Mouse (Mus musculus): Measurements from ENCODE around the gene Srp14. TPM values are rescaled to one million over a fixed set of nuclear protein-coding genes. Genes with fewer than 3 reads are reported as not detected.

Srp14 gene
- 197 and 220 TPM in 2 replicates for polyA plus RNA-seq (2015; fragmentation: Nextera tagmentation; extraction: Ambion mirVana)

DNA sequence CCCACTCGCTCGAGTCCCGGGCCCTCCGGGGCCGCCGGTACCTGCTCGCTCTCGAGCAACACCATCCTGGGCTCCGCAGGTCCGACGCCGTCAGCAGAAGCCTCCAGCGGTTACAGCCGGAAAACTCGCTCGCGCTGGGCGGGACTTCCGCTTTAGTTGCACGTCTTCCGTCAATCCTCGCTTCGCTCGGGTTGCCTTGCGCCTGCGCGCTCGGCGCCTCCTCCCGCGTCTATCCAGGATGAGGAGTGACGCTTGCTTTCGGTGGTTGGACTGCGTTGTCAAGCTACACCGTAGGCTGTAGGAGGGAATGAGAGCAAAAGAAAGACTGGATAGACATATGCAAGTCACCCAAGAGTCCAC, at the start of gene Srp14:
Srp14 (minus strand) TSS at position 162 of the 360 bp plus-strand sequence.
- peaks cover 21% of the 10 kb centered on the region for H3K36me3 ChIP-seq (ENCODE audit: control insufficient read depth, insufficient read depth)
- H3K27me3 ChIP-seq (ENCODE audit: control insufficient read depth, insufficient read depth, low read length), result no peaks in the 10 kb centered on the region
- peak; percentile 93 for ATAC-seq (replicated peaks; ENCODE audit: extremely low read depth, insufficient read depth, low FRiP score)
- peak within 1 kb of the TSS; percentile 92 for H3K4me2 ChIP-seq (ENCODE audit: low read depth, low read length)
- H3K9me3 ChIP-seq (replicated peaks; ENCODE audit: control insufficient read depth, low read length), result no peaks in the 10 kb centered on the region
- H3K27ac ChIP-seq (ENCODE audit: low read length), result peak within 1 kb of the TSS; percentile 87
- WGBS, result under 1% methylated on average over 35 of the region's 35 CpGs
- peaks cover 12% of the 10 kb centered on the region for H3K4me1 ChIP-seq (ENCODE audit: control insufficient read depth, insufficient read depth, low read length)
- H3K9ac ChIP-seq (ENCODE audit: low read length), result peak within 1 kb of the TSS; percentile 99
- peak within 1 kb of the TSS; percentile 100 for H3K4me3 ChIP-seq (ENCODE audit: low read length)

DNA sequence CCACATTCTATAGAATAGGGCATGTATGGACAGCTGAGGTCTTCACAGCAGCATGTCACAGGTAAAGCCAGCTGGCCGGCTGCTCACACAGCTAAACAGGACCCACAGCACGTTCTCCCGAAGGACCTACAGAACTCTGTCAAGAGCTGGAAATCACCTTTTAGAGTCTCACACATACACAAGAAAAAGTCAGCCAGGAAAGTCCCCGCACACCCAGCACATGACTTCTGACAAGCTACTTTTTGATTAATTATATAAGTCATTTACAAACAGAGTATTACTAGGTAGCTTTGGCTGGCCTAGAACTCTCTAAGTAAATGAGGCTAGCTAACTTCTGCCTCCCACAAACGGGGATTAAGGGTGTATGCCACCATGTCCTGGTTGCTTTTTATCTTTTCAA, 47.0 kb upstream of the Srp14 start:
- Histone ChIP-seq H3K27ac (ENCODE audit: low read length) (no peak overlapping the region), H3K27me3 (ENCODE audit: control insufficient read depth, insufficient read depth, low read length) (no peaks in the 10 kb centered on the region), H3K4me2 (ENCODE audit: low read depth, low read length) (no peak overlapping the region), H3K4me3 (ENCODE audit: low read length) (no peak overlapping the region), H3K4me1 (ENCODE audit: control insufficient read depth, insufficient read depth, low read length) (peaks cover 36% of the 10 kb centered on the region), H3K9ac (ENCODE audit: low read length) (no peak overlapping the region), H3K36me3 (ENCODE audit: control insufficient read depth, insufficient read depth) (peaks cover under 1% of the 10 kb centered on the region; the same call in 1 of the 2 replicates), H3K9me3 (replicated peaks; ENCODE audit: control insufficient read depth, low read length) (no peaks in the 10 kb centered on the region)
- ATAC-seq (replicated peaks; ENCODE audit: extremely low read depth, insufficient read depth, low FRiP score), result no peak
- WGBS, result 80% methylated on average over 5 of the region's 5 CpGs

DNA sequence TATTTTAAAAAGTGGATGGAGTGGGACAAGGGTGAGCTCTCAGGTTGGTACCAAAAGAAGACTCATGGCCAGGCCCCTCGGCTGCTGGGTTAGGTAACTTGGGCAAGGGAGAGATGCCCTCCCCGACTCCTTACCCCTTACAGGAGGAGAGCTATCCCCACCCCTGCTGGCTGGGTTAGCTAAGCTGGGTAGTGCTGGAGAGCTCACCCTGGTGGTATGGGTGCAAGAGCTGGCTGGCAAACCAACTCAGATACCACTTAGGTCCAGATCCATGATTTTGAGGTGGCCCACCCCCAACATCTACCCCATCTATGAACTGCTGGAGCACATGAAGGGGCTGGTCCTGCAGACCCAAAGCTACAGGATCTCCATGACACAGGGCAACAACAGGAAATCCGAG, 45.3 kb upstream of the Srp14 start:
- WGBS, result 87% methylated on average over 3 of the region's 3 CpGs
- Histone ChIP-seq H3K36me3 (ENCODE audit: control insufficient read depth, insufficient read depth) (no peaks in the 10 kb centered on the region), H3K9ac (ENCODE audit: low read length) (no peak overlapping the region), H3K27me3 (ENCODE audit: control insufficient read depth, insufficient read depth, low read length) (no peaks in the 10 kb centered on the region), H3K4me3 (ENCODE audit: low read length) (no peak overlapping the region), H3K9me3 (replicated peaks; ENCODE audit: control insufficient read depth, low read length) (no peaks in the 10 kb centered on the region), H3K27ac (ENCODE audit: low read length) (no peak overlapping the region), H3K4me1 (ENCODE audit: control insufficient read depth, insufficient read depth, low read length) (peaks cover 38% of the 10 kb centered on the region), H3K4me2 (ENCODE audit: low read depth, low read length) (no peak overlapping the region)
- ATAC-seq (replicated peaks; ENCODE audit: extremely low read depth, insufficient read depth, low FRiP score), result no peak

DNA sequence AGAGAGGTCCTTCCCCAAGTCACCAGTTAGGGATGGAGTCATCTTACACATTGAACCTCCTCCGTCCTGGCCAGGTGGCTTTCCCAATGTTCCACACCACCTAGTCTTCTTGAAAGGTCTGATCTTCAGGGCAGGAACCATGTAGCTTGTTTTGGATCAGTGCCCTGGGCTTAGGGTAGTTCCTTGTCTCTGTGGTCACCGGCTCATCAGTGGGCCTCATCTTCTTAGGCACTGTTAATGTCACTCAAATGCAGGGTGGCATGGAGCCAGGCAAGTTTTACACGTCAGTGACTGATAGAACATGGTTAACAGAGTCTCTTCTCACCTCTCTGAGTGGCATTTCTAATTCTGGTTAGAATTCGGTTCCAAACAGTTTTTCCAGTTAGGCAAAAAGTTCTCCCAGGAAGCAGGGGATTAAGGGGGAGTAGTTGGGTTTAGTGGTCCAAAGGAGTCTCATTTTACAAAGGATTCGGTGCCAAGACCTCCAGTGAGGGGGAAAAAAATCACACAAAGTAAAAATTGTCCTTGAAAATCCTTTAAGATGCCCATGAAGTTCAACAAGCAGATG, 43.7 kb upstream of the Srp14 start:
- Histone ChIP-seq H3K27me3 (ENCODE audit: control insufficient read depth, insufficient read depth, low read length) (no peaks in the 10 kb centered on the region), H3K36me3 (ENCODE audit: control insufficient read depth, insufficient read depth) (no peaks in the 10 kb centered on the region), H3K4me2 (ENCODE audit: low read depth, low read length) (no peak overlapping the region), H3K4me3 (ENCODE audit: low read length) (no peak overlapping the region), H3K9me3 (replicated peaks; ENCODE audit: control insufficient read depth, low read length) (no peaks in the 10 kb centered on the region), H3K27ac (ENCODE audit: low read length) (peak overlapping the region; percentile 51), H3K9ac (ENCODE audit: low read length) (no peak overlapping the region), H3K4me1 (ENCODE audit: control insufficient read depth, insufficient read depth, low read length) (peaks cover 30% of the 10 kb centered on the region)
- ATAC-seq (replicated peaks; ENCODE audit: extremely low read depth, insufficient read depth, low FRiP score), result no peak
- 34% methylated on average over 5 of the region's 5 CpGs for WGBS

DNA sequence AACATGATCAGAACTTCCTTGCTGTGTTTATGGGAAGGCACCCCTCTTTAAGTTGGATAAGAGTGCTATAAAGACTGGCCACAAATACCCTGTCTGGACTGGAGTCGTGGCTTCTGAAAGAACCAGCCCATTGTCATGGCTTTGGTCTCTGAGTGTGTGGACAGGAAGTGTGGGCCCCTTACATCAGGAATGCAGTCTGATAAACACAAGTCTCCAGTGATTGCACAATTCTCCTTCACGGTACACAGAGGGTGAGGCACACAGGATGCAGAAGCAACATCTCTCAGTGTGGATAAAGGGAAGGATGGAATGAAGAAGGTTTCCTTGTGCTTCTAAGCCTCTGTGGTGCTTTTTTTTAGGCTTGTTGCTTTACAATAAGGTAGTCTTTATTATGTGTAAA, 42.8 kb upstream of the Srp14 start:
- Histone ChIP-seq H3K27me3 (ENCODE audit: control insufficient read depth, insufficient read depth, low read length) (no peaks in the 10 kb centered on the region), H3K4me1 (ENCODE audit: control insufficient read depth, insufficient read depth, low read length) (peaks cover 30% of the 10 kb centered on the region), H3K36me3 (ENCODE audit: control insufficient read depth, insufficient read depth) (no peaks in the 10 kb centered on the region), H3K4me2 (ENCODE audit: low read depth, low read length) (no peak overlapping the region), H3K27ac (ENCODE audit: low read length) (peak overlapping the region; percentile 27), H3K9me3 (replicated peaks; ENCODE audit: control insufficient read depth, low read length) (no peaks in the 10 kb centered on the region), H3K9ac (ENCODE audit: low read length) (no peak overlapping the region), H3K4me3 (ENCODE audit: low read length) (no peak overlapping the region)
- WGBS, result 7% methylated on average over 2 of the region's 2 CpGs
- peak; percentile 63 for ATAC-seq (replicated peaks; ENCODE audit: extremely low read depth, insufficient read depth, low FRiP score)

DNA sequence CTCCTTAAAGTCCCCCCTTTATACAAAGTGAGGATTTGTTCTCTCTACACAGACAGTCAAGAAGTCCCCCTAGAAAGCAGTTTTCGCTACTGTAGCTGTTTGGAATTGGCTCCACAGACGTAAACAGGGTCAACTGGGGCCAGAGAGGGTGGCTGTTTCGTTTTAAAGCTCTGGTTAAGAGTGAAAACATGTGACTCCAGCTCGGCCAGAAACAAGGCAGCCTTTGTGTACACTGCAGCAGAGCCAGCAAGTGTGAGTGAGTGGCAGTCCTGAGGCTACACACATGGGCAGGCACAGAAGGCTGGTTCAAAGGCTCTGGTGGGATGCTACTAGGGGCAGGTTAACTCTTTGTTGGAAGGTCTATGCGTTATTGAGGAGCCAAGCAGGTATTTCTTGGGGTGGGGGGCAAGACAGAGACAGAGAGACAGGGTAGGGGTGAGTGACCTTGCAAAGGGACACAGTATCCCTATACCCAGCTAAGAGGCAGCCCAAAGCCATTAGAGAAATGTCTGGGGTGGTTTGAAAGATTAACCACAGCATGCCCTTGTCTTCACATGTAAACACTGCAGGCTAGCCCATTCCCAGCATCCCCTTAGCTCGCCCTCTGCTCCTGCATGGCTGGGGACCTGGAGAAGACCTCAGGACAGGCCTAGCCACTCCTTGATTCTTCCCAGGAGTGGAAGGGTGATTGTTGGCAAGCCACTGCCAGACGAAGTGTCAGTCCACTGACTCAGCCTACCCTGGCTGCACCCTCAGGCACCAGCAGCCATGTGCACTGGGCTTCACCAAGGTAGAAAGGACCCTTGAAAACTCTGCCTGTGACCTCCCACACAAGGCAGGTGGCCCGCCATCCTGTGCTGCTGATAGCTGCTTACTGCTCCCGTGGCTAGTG, 40.8 kb upstream of the Srp14 start:
- peak; percentile 61 for ATAC-seq (replicated peaks; ENCODE audit: extremely low read depth, insufficient read depth, low FRiP score)
- Histone ChIP-seq H3K4me2 (ENCODE audit: low read depth, low read length) (no peak overlapping the region), H3K36me3 (ENCODE audit: control insufficient read depth, insufficient read depth) (no peaks in the 10 kb centered on the region), H3K27ac (ENCODE audit: low read length) (peak overlapping the region; percentile 77), H3K27me3 (ENCODE audit: control insufficient read depth, insufficient read depth, low read length) (no peaks in the 10 kb centered on the region), H3K9ac (ENCODE audit: low read length) (peak overlapping the region; percentile 24; the same call in 1 of the 2 replicates), H3K4me1 (ENCODE audit: control insufficient read depth, insufficient read depth, low read length) (peaks cover 30% of the 10 kb centered on the region), H3K4me3 (ENCODE audit: low read length) (no peak overlapping the region), H3K9me3 (replicated peaks; ENCODE audit: control insufficient read depth, low read length) (no peaks in the 10 kb centered on the region)
- WGBS, result 44% methylated on average over 9 of the region's 9 CpGs

DNA sequence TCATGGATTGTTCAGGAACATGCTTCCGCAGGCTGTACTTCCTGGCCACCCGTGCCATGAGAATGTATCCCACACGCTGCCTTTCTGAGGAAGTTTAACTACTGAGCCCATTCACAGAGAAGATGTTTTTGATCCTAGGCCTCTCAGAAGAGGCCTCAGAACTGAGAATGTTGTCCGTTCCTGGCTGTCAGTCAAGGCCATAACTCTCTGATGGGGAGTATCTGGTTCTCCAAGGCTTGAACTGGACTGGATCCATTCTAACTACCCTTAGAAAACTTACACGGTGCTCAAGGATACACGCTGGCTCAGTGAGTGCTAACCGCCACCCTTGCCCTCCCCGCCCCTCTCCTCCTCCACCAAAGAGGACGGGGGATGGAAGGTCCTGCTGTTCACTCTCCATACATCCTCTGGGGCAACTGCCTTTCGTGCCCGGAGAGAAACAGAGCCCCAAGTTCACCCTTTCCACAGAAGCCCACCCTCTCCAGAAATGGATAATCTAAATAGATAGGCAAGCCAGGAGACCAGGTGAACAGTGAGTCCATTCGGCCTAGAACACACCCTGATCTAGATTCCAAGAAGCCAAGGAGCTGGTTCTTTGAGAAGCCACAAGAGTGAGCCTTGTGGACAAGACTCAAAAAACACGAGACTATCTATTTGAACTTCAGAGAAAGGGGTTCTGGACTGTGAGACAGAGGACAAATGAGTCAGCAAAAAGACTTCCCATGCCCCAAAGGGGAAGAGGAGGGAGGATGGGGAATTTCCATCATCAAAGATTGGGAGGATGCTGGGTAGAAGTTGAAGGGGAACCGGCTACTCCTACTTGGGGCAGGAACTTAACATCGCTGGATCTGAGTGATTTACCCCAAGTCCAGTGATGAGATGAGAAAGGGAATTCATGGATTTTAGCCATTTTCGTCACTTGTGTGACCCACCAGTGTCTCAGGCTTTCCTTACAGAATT, 33.2 kb upstream of the Srp14 start:
- H3K9me3 ChIP-seq (replicated peaks; ENCODE audit: control insufficient read depth, low read length), result no peaks in the 10 kb centered on the region
- H3K36me3 ChIP-seq (ENCODE audit: control insufficient read depth, insufficient read depth), result no peaks in the 10 kb centered on the region
- no peak overlapping the region for H3K9ac ChIP-seq (ENCODE audit: low read length)
- no peak overlapping the region for H3K4me2 ChIP-seq (ENCODE audit: low read depth, low read length)
- peaks cover 11% of the 10 kb centered on the region for H3K4me1 ChIP-seq (ENCODE audit: control insufficient read depth, insufficient read depth, low read length)
- H3K27me3 ChIP-seq (ENCODE audit: control insufficient read depth, insufficient read depth, low read length), result no peaks in the 10 kb centered on the region
- 74% methylated on average over 16 of the region's 16 CpGs for whole genome bisulfite sequencing
- no peak for ATAC-seq (replicated peaks; ENCODE audit: extremely low read depth, insufficient read depth, low FRiP score)
- no peak overlapping the region for H3K4me3 ChIP-seq (ENCODE audit: low read length)
- peak overlapping the region; percentile 36 for H3K27ac ChIP-seq (ENCODE audit: low read length)

DNA sequence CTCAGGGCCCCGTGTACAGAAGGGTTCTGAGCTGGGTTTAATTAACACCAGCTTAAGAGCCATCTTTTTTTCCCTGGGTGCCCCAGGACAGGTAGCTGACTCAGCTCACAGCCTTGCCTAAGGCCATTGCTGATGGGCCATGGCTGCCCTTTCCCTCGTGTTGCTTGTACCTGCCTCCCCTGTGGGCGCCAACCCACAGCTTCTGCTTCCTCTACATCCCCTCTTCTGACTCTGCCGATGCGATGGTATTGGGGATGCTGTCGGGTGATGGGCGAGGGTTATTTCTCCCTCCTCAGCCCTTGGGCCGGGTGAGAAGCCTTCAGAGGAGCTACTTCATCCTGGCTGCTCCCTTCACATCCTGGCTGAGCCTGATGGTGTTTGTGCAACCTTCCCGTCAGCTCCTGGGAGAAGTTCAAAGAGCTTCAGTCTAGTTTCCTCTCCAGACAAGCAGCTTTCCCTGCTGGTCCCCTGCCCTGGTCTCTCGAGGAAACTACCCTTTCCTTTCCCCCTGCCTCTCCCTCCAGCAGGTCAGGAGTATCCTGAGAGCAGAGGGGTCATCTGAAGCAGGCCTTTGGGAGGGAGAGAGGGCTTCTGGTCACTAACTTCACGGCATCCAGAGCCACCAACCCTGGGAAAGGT, 32.4 kb upstream of the Srp14 start:
- peaks cover 11% of the 10 kb centered on the region for H3K4me1 ChIP-seq (ENCODE audit: control insufficient read depth, insufficient read depth, low read length)
- H3K27ac ChIP-seq (ENCODE audit: low read length), result peak overlapping the region; percentile 36
- H3K9ac ChIP-seq (ENCODE audit: low read length), result no peak overlapping the region
- no peaks in the 10 kb centered on the region for H3K36me3 ChIP-seq (ENCODE audit: control insufficient read depth, insufficient read depth)
- WGBS, result 57% methylated on average over 11 of the region's 11 CpGs
- no peaks in the 10 kb centered on the region for H3K9me3 ChIP-seq (replicated peaks; ENCODE audit: control insufficient read depth, low read length)
- no peaks in the 10 kb centered on the region for H3K27me3 ChIP-seq (ENCODE audit: control insufficient read depth, insufficient read depth, low read length)
- no peak for ATAC-seq (replicated peaks; ENCODE audit: extremely low read depth, insufficient read depth, low FRiP score)
- H3K4me2 ChIP-seq (ENCODE audit: low read depth, low read length), result no peak overlapping the region
- no peak overlapping the region for H3K4me3 ChIP-seq (ENCODE audit: low read length)
